Mouse (Mus musculus) embryonic facial prominence, embryonic 11.5 days (tissue): ENCODE data around the gene Oas1h. TPM values are rescaled to one million over a fixed set of nuclear protein-coding genes. Genes with fewer than 3 reads are reported as not detected.
"Not testable (repeated sequence)": the region's sequence is repeated elsewhere in the genome, so short reads cannot be mapped to it uniquely, and the experiment has no call there.

ENCODE experiments used
- ATAC-seq: fragments of 200-750 bp; cut with Nextera tagmentation; replicated peaks from 2 replicates; pipeline ENCODE4 v1.8.0; 2017; ENCODE audit warnings: low read depth; ENCODE audit not compliant: insufficient number of reproducible peaks, low FRiP score, low TSS enrichment
- DNase-seq: peaks from one replicate; pipeline ENCODE4 v3.0.0-alpha.2; 2015; ENCODE audit warnings: low spot score
- H3K27ac ChIP-seq: fragments of 300-500 bp; sonication (generic); replicated peaks from 2 replicates; pipeline ENCODE4 v1.5.1; 2014; ENCODE audit warnings: mild to moderate bottlenecking, low read depth, low read length, control low read depth
- H3K27me3 ChIP-seq: fragments of 300-500 bp; sonication (generic); 2 replicates; pipeline ENCODE4 v1.6.1; 2014; ENCODE audit warnings: mild to moderate bottlenecking, low read length, moderate library complexity, mixed read lengths; ENCODE audit not compliant: control insufficient read depth, insufficient read depth
- H3K36me3 ChIP-seq: fragments of 300-500 bp; sonication (generic); replicated peaks from 2 replicates; pipeline ENCODE4 v1.6.1; 2014; ENCODE audit warnings: low read depth, mild to moderate bottlenecking, low read length, moderate library complexity, mixed read lengths; ENCODE audit not compliant: control insufficient read depth, insufficient read depth
- H3K4me1 ChIP-seq: fragments of 300-500 bp; sonication (generic); 2 replicates; pipeline ENCODE4 v1.6.1; 2014; ENCODE audit warnings: low read length, mixed read lengths; ENCODE audit not compliant: control insufficient read depth, insufficient read depth
- H3K4me2 ChIP-seq: fragments of 300-500 bp; sonication (generic); 2 replicates; pipeline ENCODE4 v1.6.1; 2014; ENCODE audit warnings: low read depth, mild to moderate bottlenecking, control low read depth, low read length, moderate library complexity
- H3K4me3 ChIP-seq: fragments of 300-500 bp; sonication (generic); 2 replicates; pipeline ENCODE4 v1.5.1; 2014; ENCODE audit warnings: low read depth, low read length, control low read depth
- H3K9ac ChIP-seq: fragments of 300-500 bp; sonication (generic); replicated peaks from 2 replicates; pipeline ENCODE4 v1.6.1; 2014; ENCODE audit warnings: mild to moderate bottlenecking, control low read depth, low read length
- H3K9me3 ChIP-seq: fragments of 300-500 bp; sonication (generic); replicated peaks from 2 replicates; pipeline ENCODE4 v1.6.1; 2016; ENCODE audit warnings: mild to moderate bottlenecking, low read length, inconsistent platforms, mixed read lengths; ENCODE audit not compliant: control insufficient read depth
- WGBS: fragments of 180-500 bp; shearing (Covaris S2); extraction: QIAGEN DNeasy Blood & Tissue Kit; methylation state at CpG from one replicate; pipeline ENCODE4 v1.1.7; 2014; 5-methylcytosine and 5-hydroxymethylcytosine counted together
- microRNA-seq: library from miRNA; unstranded; fragments of <30 nt; microRNA quantifications from one replicate; pipeline ENCODE4, GENCODE M21; 2016; ENCODE audit warnings: borderline number of aligned reads
- polyA plus RNA-seq: library from polyadenylated mRNA; unstranded; fragments of >200 nt; fragmentation: Nextera tagmentation; extraction: Ambion mirVana; gene quantifications from 2 replicates; pipeline ENCODE4 v1.2.1, GENCODE M21; 2014

Oas1h gene
- polyA plus RNA-seq, 1 experiment from 2014 or later, result not detected

- not testable (repeated sequence) for DNase-seq, H3K27me3 ChIP-seq, H3K9ac ChIP-seq, ATAC-seq, H3K4me2 ChIP-seq, H3K27ac ChIP-seq, H3K4me3 ChIP-seq, H3K36me3 ChIP-seq, H3K9me3 ChIP-seq, H3K4me1 ChIP-seq
- 70% methylated on average over 2 of the region's 2 CpGs for WGBS
Measured at GRCm38 (mm10) chr5:120919156-120919935, 58.1 kb downstream of the Oas1h start.

- no peak overlapping the region for H3K9ac ChIP-seq
- no peaks in the 10 kb centered on the region for H3K9me3 ChIP-seq
- H3K36me3 ChIP-seq, result no peaks in the 10 kb centered on the region
- no peak overlapping the region for H3K4me2 ChIP-seq
- ATAC-seq (no peak), DNase-seq (no peak)
- WGBS, result 79% methylated on average over 3 of the region's 3 CpGs
- no peak overlapping the region for H3K27ac ChIP-seq
- no peak overlapping the region for H3K4me3 ChIP-seq
- no peaks in the 10 kb centered on the region for H3K27me3 ChIP-seq
- no peaks in the 10 kb centered on the region for H3K4me1 ChIP-seq
Measured at GRCm38 (mm10) chr5:120920296-120920695, 59.1 kb downstream of the Oas1h start.

Small RNA genes within 50 kb of the gene (microRNA-seq; reads per million reads assigned to microRNA genes)
- not detected for gene Gm22907

Other genes with a start within 250 kb of the Oas1h start
- gene Rita1, start 248.8 kb upstream of the Oas1h start, polyA plus RNA-seq, result 8.3 and 8.8 TPM in 2 replicates
- gene Ddx54, start 248.7 kb upstream of the Oas1h start, polyA plus RNA-seq, result 28.9 and 29.7 TPM in 2 replicates
- gene Cfap73, start 227.2 kb upstream of the Oas1h start, polyA plus RNA-seq, result not detected in 2 replicates
- 0.34 TPM in 1 of 2 replicates, not detected in the other for gene Rasal1, start 212.6 kb upstream of the Oas1h start, polyA plus RNA-seq
- gene Dtx1, start 149.5 kb upstream of the Oas1h start, polyA plus RNA-seq, result 3.3 TPM in 2 replicates
- 0.17 and 0.43 TPM in 2 replicates for gene Oas2, start 111.6 kb upstream of the Oas1h start, polyA plus RNA-seq
- not detected in 2 replicates for gene Oas3, start 83.8 kb upstream of the Oas1h start, polyA plus RNA-seq
- not detected in 2 replicates for gene Oas1e, start 65.9 kb upstream of the Oas1h start, polyA plus RNA-seq
- 0.24 and 0.27 TPM in 2 replicates for gene Oas1c, start 48.9 kb upstream of the Oas1h start, polyA plus RNA-seq
- not detected in 2 replicates for gene Oas1f, start 14.1 kb upstream of the Oas1h start, polyA plus RNA-seq
- not detected in 2 replicates for gene Oas1g, start 26.2 kb downstream of the Oas1h start, polyA plus RNA-seq
- gene Oas1a, start 46.1 kb downstream of the Oas1h start, polyA plus RNA-seq, result 0.61 and 1.2 TPM in 2 replicates
- not detected in 2 replicates for gene Oas1d, start 53.1 kb downstream of the Oas1h start, polyA plus RNA-seq
- 0.20 and 0.21 TPM in 2 replicates for gene Rph3a, start 148.7 kb downstream of the Oas1h start, polyA plus RNA-seq